Mouse (Mus musculus): Measurements from ENCODE around the gene Stxbp6.
"Not testable (repeated sequence)": the region's sequence is repeated elsewhere in the genome, so short reads cannot be mapped to it uniquely, and the experiment has no call there.

The Stxbp6 gene

GRCm38 (mm10) chr12:45053319-45053718 is 21.2 kb downstream of the Stxbp6 start:
- DNase-seq, result no peak

GRCm38 (mm10) chr12:45052860-45053259 is 21.6 kb downstream of the Stxbp6 start:
- DNase-seq, result no peak

- DNase-seq, result no peak
Measured at GRCm38 (mm10) chr12:45049894-45050293, 24.6 kb downstream of the Stxbp6 start.

DNA sequence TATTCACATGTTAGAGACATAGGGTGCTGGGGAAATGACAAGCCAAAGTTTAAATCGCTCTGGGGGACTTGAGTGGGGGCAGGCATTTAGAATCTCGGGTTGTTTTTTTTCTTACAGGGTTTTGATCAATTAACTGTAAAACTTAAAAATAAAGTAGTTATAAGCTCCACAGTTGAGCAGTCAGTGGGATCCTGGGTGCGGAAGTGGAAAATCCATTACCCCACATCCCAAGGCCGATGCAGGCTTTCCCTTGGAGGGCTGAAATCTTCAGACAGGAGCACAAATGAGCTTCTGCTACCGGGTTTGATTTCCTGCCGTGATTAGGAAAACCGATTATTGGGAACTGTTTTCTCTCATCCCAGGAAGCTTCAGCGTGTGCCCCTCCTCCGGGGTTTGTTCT is 26.8 kb downstream of the Stxbp6 start:
- not testable (repeated sequence) for DNase-seq

GRCm38 (mm10) chr12:45047172-45047571 is 27.3 kb downstream of the Stxbp6 start:
- DNase-seq, result no peak

- DNase-seq, result no peak
Measured at GRCm38 (mm10) chr12:45044581-45044980, 29.9 kb downstream of the Stxbp6 start.

GRCm38 (mm10) chr12:45042591-45043091 is 31.9 kb downstream of the Stxbp6 start:
- no peak for DNase-seq

DNA sequence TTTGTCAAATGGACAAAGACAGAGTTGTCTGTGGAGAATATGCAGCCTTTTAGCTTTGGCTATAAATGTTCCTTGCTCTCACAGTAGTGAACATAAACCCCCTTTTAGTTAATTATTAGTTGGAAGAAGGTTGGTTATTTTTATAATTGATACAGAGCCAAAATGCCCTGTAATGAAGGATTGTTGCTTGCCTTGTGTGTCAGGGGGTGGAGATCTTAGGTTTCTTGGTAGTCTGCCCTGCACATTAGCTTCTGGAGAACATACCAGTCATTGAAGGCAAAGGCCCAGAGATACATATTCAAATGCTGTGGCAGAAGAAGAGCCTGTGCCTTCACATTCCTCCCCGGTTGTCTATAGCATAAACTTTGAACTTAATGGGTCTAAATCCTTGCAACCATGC is 37.0 kb downstream of the Stxbp6 start:
- DNase-seq, result no peak

DNA sequence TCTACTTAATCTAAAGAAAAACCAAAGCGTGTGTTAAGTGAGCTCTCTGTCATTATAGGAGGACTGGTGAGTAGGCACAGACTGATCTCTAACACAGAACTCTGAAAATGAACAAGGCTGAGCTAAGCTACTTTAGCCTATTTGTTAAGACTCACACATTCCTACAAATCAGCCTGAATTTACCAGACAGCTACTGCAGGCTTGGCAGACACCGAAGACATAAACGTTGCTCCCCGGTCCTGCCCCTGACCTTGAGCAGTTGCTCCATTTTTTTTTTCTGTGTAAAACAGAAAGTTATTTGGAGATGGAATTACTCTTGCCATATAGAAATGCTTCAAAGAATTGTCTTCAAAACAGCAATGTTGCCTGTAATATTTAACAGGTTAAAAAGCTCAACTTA is 37.4 kb downstream of the Stxbp6 start:
- no peak for DNase-seq

DNA sequence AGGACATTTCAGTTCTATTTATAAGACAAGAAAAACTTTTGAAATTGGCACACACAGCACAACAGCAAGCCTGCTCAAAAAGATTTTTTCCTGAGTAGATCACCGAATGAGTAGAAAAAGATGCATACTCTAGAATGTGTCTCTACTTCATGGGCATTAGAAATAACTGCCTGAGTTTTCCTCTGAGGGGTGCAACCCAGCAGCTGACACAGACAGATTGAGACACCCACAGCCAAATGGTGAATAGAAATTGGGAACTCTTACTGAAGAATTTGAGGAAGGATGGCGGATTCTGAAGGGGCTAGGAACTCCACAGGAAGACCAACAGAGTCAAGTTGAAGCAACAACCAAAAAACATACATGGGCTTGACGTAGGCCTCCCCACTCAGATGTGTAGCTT is 43.8 kb downstream of the Stxbp6 start:
- no peak for DNase-seq

DNA sequence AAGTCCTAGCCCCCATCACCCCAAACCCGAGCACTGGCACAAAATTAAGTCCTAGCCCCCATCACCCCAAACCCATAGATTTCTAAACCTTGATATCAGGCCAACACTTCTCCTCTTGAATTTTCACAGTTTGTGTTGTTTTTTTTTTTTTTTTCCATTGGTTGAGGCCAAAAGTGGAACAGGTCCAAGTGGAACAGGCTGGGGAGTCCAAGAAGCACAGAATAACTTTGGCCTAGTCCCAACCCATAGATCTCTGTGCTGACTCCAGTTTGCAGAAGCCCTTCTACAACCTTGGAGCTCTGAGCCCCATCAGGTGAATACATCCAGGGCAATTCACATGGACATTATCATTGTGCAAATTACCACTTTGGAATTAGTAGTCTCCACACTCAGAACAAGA is 48.2 kb downstream of the Stxbp6 start:
- no peak for DNase-seq

- DNase-seq, result no peak
Measured at GRCm38 (mm10) chr12:45020018-45020417, 54.5 kb downstream of the Stxbp6 start.

DNA sequence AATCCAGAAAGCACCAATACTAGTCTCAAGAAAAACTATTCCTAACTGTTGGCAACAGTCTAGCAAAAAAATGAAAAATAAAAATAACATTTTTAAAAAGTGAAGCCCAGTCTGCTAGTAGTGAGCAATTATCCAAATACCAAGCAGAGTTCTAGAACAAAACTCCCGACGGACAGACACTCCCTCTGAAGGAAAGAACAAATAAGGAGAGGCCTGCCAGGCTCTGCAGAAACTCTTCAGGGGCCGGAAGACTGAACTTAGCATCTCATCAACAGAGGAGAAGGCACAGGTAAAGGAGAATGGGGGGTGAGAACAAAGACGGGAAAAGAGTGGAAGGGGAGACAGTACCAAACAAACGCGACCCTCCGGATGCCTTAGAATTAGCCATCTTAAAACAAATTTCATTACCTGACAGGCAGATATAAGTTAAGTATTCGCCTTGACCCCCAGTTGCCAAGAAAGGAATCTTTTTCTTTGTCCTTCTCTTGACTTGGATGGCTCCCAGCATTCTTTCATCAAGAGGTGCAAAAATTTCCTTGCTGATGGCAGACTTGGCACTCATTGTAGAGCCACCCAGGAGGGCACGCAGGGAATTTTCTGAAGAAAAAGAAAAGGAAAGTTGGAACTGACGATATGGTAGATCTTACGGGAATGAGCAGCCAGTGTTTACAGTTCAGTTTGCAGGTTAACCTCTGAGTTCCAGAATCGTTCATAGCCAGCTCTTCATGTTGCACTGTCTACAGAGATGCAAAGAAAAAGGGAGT is 55.3 kb downstream of the Stxbp6 start:
- DNase-seq, result no peak

DNA sequence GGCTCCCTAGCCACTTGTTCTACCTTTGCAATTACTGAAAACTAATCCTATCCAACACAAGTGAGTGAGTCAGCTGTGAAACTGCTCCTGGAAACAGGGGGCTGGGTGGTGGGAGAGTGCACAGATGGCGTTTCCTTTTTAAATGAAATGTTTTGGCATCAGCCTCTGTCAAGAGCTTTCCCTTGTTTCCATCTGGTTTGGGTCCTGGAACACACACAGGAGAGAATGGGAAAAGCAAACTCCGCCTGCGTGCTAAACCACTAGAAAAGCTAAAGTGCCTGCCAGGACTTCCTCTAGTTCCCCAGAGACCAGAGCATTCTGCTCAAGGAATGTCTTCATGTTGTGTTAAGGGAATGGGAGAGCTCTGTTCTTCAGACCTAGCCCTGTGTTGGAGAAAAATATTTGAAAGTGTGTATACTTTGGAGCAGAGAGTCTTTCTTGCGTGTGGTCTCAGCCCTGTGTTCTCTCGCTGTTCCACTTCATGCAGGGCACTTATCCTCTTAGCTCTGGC is 61.2 kb downstream of the Stxbp6 start:
- no peak for DNase-seq

GRCm38 (mm10) chr12:45011436-45012089 is 62.9 kb downstream of the Stxbp6 start:
- DNase-seq, result no peak

- DNase-seq, result no peak
Measured at GRCm38 (mm10) chr12:45011006-45011405, 63.5 kb downstream of the Stxbp6 start.

DNA sequence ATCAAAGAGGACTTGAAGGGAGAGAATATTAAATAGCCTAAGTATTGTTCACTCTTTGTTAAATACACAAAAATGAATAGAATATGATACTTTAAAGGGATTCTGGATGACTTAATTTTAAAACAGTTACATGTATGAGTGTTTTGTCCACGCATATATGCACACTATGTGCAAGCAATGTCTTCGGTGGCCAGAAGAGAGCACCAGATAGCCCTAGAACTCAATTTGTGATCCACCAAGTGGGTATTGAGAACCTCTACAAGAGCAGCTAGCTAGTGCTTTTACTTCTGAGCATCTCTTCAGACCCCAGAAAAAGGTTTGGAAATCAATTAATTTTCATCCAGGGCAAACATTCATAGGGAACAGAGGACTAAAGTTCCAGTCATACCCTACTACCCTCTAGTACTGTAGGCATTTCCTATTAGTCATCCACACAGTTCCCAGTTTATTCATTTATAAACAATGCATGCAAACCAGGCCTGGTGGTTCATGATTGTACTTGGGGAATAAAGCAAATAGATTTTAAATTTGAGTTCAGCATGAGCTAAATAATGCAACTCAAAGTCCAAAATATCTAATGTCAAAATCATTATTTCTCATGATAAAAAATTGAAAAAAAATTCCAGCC is 64.4 kb downstream of the Stxbp6 start:
- DNase-seq, result no peak

DNA sequence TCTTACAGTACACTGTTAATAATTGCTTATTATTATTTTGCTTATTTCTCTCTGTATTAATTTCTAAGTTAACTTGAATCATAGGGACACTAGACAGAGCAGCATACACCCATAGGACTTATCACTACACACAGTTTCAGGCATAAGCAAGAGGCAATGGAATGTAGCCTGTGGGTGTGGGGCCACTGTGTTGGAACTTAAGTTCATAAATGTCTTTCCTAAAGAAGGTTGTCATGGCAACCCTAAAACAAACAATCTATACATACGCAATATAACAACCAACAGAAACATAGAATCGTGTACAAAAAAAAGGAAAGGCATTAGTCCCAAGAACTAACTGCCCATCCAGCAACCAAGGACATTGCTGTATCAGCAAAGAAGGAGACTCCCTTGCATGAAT is 67.9 kb downstream of the Stxbp6 start:
- DNase-seq, result no peak

DNA sequence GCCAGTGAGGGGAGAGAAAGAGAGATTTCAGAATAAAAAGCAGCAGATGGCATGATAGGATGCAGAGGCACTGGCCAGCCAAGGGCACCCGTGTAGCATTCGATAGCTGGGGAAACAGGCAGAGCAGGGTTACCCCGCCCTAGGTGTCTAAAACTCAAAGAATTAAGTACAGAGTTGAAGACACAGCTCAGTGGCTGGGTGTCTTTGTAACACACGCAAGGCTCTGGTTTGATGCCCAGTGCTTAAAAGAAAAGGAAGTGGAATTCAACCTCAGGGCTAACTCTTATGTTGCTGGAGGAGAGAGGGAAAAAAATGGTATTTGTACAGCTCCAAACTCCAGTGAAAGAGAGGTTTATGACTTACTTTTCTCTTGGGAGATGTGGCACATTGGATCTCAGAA is 68.5 kb downstream of the Stxbp6 start:
- no peak for DNase-seq

DNA sequence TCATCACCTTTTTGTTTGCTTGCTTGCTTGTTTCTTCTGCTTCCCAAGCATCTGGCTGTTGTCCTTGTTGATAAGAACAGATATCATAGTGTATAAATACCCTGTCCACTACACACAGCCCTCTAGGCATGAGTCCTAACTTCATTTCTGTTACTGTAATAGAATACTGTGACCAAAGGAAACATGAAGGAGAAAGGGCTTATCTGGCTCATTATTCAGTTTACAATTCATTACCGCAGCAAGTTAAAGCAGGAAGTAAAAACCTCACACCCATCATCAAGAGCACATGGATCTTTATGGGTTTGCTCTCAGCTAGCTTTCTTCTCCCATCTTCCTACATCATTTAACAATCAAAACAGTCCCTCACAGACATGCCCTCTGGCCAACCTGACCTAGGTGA is 72.5 kb downstream of the Stxbp6 start:
- DNase-seq, result no peak

- DNase-seq, result no peak
Measured at GRCm38 (mm10) chr12:44997422-44997821, 77.1 kb downstream of the Stxbp6 start.

- DNase-seq, result no peak
Measured at GRCm38 (mm10) chr12:44996897-44997296, 77.6 kb downstream of the Stxbp6 start.

DNA sequence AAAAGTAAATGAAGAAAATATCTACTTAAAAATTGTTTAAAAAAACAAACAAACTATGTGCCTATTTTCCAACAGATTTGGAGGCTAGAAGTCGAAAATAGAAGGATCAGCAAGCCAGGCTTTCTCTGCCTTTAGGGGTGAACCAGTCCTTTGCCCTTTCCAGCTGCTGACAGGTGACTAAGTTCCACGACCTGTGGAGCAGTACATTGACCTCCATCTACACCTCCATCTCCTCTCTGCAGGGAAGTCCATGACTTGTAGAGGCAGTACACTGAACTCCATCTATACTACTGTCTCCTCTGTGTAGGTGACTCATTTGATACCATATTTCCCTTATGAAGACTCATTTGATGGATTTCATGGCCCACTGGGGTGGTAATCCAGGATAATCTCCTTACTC is 78.2 kb downstream of the Stxbp6 start:
- DNase-seq, result no peak

DNA sequence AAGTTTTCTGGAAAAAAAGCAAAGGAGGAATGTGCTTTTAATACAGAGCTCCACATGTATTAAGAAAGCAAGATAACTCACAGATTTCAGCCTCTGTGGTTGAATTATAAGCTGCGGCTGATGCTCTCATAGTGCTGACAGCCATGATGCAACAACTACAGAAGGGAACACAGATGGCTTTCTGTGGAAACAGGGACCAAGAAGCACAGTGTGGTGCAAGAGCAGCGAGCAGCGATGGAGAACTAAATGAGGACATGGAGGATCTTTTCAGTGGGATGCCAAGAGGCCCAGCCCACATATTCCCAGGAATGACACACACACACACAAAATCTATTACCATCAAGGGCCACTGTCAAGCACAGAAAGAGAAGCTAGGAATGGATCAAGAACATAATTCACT is 81.1 kb downstream of the Stxbp6 start:
- no peak for DNase-seq

Measured in B cell, adult 2 months (primary cell).